Mouse (Mus musculus) embryonic facial prominence, embryonic 12.5 days (tissue): Measurements from ENCODE around the gene Repin1. TPM values are rescaled to one million over a fixed set of nuclear protein-coding genes. Genes with fewer than 3 reads are reported as not detected.

Experiments used
- ATAC-seq: fragments of 200-750 bp; cut with Nextera tagmentation; 2 replicates; pipeline ENCODE4 v1.8.0; 2017; ENCODE audit not compliant: insufficient number of reproducible peaks, insufficient read depth, low FRiP score, low TSS enrichment
- H3K27ac ChIP-seq: fragments of 300-500 bp; sonication (generic); 2 replicates; pipeline ENCODE4 v1.5.1; 2016; ENCODE audit warnings: mild to moderate bottlenecking
- H3K27me3 ChIP-seq: fragments of 300-500 bp; sonication (generic); 2 replicates; pipeline ENCODE4 v1.6.1; 2016; ENCODE audit warnings: mild to moderate bottlenecking, moderate library complexity
- H3K36me3 ChIP-seq: fragments of 300-500 bp; sonication (generic); 2 replicates; pipeline ENCODE4 v1.6.1; 2016; ENCODE audit warnings: mild to moderate bottlenecking
- H3K4me1 ChIP-seq: fragments of 300-500 bp; sonication (generic); 2 replicates; pipeline ENCODE4 v1.6.1; 2016
- H3K4me2 ChIP-seq: fragments of 300-500 bp; sonication (generic); replicated peaks from 2 replicates; pipeline ENCODE4 v1.6.1; 2016; ENCODE audit warnings: mild to moderate bottlenecking, moderate library complexity
- H3K4me3 ChIP-seq: fragments of 300-500 bp; sonication (generic); 2 replicates; pipeline ENCODE4 v1.5.1; 2016; ENCODE audit warnings: mild to moderate bottlenecking
- H3K9ac ChIP-seq: fragments of 300-500 bp; sonication (generic); 2 replicates; pipeline ENCODE4 v1.6.1; 2016; ENCODE audit warnings: mild to moderate bottlenecking, moderate library complexity
- H3K9me3 ChIP-seq: fragments of 300-500 bp; sonication (generic); 2 replicates; pipeline ENCODE4 v1.6.1; 2016; ENCODE audit warnings: mild to moderate bottlenecking, moderate library complexity
- WGBS: fragments of 180-500 bp; shearing (Covaris S2); methylation state at CpG from one replicate; pipeline ENCODE4 v1.1.7; 2016; 5-methylcytosine and 5-hydroxymethylcytosine counted together
- polyA plus RNA-seq: library from polyadenylated mRNA; unstranded; fragments of >200 nt; fragmentation: Nextera tagmentation; extraction: Ambion mirVana; gene quantifications from 2 replicates; pipeline ENCODE4 v1.2.1, GENCODE M21; 2016

Repin1 gene
- polyA plus RNA-seq, 1 experiment from 2014 or later = 35.0 TPM

DNA sequence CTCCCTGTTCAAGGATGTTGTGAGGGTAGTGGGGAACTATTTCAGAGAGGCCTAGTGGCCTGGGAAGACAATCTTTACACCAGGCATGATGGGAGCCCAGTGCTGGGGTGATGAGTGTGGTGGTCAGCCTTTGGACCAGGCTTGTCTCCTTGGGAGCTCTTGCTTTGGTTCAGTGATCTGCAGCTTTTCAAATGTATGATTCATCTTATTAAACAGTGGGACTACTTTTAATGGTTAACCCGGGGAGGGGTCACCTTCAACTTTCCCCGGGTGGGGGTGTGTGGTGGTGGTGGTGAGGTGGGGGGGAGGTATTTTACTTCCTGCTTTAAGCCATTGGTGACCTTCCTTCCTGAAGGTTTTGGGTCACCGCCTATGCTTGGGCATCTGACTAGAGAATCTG is 34.7 kb downstream of the Repin1 start:
- Histone ChIP-seq H3K27me3 (peaks cover 49% of the 10 kb centered on the region), H3K27ac (no peak overlapping the region), H3K36me3 (no peaks in the 10 kb centered on the region), H3K9ac (no peak overlapping the region), H3K4me3 (no peak overlapping the region), H3K4me2 (0 out of 2 replicates have a peak overlapping the region, but pooled peaks have one; percentile 86), H3K9me3 (no peaks in the 10 kb centered on the region), H3K4me1 (peaks cover 15% of the 10 kb centered on the region; the same call in 1 of the 2 replicates)
- WGBS = 81% methylated on average over 3 of the region's 3 CpGs
- ATAC-seq = no peak

GRCm38 (mm10) chr6:48628808-48629660 is 35.4 kb downstream of the Repin1 start:
- Histone ChIP-seq H3K4me3 (peak overlapping the region; percentile 46), H3K9me3 (no peaks in the 10 kb centered on the region), H3K4me1 (peaks cover 15% of the 10 kb centered on the region; the same call in 1 of the 2 replicates), H3K9ac (peak overlapping the region; percentile 53), H3K4me2 (peak overlapping the region; percentile 86), H3K27ac (no peak overlapping the region), H3K36me3 (no peaks in the 10 kb centered on the region), H3K27me3 (peaks cover 49% of the 10 kb centered on the region)
- WGBS = 7% methylated on average over 54 of the region's 54 CpGs
- no peak for ATAC-seq

GRCm38 (mm10) chr6:48629661-48630034 is 36.0 kb downstream of the Repin1 start:
- H3K9ac ChIP-seq = peak overlapping the region; percentile 53
- no peak for ATAC-seq
- no peaks in the 10 kb centered on the region for H3K9me3 ChIP-seq
- WGBS = 18% methylated on average over 13 of the region's 13 CpGs
- peak overlapping the region; percentile 46 for H3K4me3 ChIP-seq
- no peaks in the 10 kb centered on the region for H3K36me3 ChIP-seq
- no peak overlapping the region for H3K27ac ChIP-seq
- peaks cover 49% of the 10 kb centered on the region for H3K27me3 ChIP-seq
- peaks cover 15% of the 10 kb centered on the region; the same call in 1 of the 2 replicates for H3K4me1 ChIP-seq
- peak overlapping the region; percentile 86 for H3K4me2 ChIP-seq

- no peak overlapping the region for H3K4me3 ChIP-seq
- H3K36me3 ChIP-seq = no peaks in the 10 kb centered on the region
- H3K4me1 ChIP-seq = peaks cover 15% of the 10 kb centered on the region; the same call in 1 of the 2 replicates
- ATAC-seq = no peak
- peaks cover 43% of the 10 kb centered on the region for H3K27me3 ChIP-seq
- H3K4me2 ChIP-seq = no peak overlapping the region
- no peak overlapping the region for H3K9ac ChIP-seq
- no peak overlapping the region for H3K27ac ChIP-seq
- H3K9me3 ChIP-seq = no peaks in the 10 kb centered on the region
- 84% methylated on average over 8 of the region's 8 CpGs for WGBS
These were observed 37.1 kb downstream of the Repin1 start for GRCm38 (mm10) chr6:48630831-48631230.

DNA sequence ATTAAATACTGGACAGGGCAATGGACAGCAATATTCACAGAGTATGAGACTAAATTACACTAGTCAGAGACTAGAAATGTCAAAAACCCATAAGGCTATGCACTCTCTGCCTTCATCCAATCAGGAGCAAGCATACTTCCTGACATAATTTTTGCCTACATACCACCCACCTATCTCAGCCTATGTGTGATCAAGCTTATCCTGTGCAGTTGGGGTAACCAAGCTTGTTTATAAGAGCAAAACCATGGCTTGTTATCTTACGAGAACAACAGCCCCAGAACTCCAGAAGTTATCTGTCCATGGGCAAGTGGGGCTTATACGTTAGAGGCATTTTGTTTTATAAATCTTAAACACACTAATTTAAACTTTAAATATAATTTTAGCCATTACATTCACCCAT is 41.4 kb downstream of the Repin1 start:
- Histone ChIP-seq H3K4me3 (no peak overlapping the region), H3K4me2 (no peak overlapping the region), H3K27me3 (peaks cover 3% of the 10 kb centered on the region; the same call in 1 of the 2 replicates), H3K36me3 (no peaks in the 10 kb centered on the region), H3K4me1 (no peaks in the 10 kb centered on the region), H3K9ac (no peak overlapping the region), H3K9me3 (no peaks in the 10 kb centered on the region), H3K27ac (no peak overlapping the region)
- ATAC-seq = no peak
- WGBS = 84% methylated on average over 2 of the region's 2 CpGs

- no peaks in the 10 kb centered on the region for H3K9me3 ChIP-seq
- H3K4me1 ChIP-seq = no peaks in the 10 kb centered on the region
- no peak overlapping the region for H3K9ac ChIP-seq
- WGBS = 32% methylated on average over 6 of the region's 6 CpGs
- H3K27me3 ChIP-seq = no peaks in the 10 kb centered on the region
- H3K4me3 ChIP-seq = no peak overlapping the region
- H3K27ac ChIP-seq = no peak overlapping the region
- no peak for ATAC-seq
- H3K4me2 ChIP-seq = no peak overlapping the region
- no peaks in the 10 kb centered on the region for H3K36me3 ChIP-seq
These were observed 42.8 kb downstream of the Repin1 start for GRCm38 (mm10) chr6:48636515-48636914.

DNA sequence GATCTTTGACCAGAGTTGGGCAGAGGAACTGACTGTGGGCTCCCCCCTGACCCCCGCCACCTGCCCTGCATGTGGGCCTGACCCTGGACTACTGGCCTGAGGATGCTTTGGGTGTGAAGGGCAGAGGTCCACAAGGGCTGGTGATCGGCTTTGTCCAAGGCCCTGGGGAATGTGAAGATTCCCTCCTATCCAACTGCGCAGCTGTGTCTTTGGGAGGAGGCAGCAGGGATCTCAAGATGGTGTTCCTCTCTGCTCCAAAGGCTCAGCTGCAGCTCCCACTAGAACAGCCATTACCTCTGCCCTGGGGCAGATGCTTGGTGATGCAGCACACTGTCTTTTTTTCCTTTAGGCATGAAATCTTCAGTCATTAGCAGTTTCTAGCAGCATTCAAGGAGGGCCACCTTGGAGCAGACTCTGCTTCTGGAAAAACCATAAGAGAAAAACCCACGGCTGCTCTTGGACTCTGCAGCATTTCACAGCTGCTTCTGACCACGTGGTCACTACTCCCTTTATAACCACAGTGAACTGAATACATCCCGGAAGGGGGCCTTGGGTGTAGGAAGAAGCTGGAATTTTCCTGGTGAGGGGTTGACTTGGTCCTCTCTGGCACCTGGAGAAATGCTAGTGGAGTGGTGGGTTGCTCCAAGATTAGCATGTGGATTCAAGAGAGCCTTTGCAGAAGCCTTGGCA is 44.3 kb downstream of the Repin1 start:
- no peak overlapping the region for H3K27ac ChIP-seq
- no peaks in the 10 kb centered on the region for H3K4me1 ChIP-seq
- H3K27me3 ChIP-seq = no peaks in the 10 kb centered on the region
- no peaks in the 10 kb centered on the region for H3K36me3 ChIP-seq
- no peak overlapping the region for H3K4me2 ChIP-seq
- no peak overlapping the region for H3K4me3 ChIP-seq
- H3K9me3 ChIP-seq = no peaks in the 10 kb centered on the region
- 60% methylated on average over 6 of the region's 6 CpGs for WGBS
- no peak overlapping the region for H3K9ac ChIP-seq
- no peak for ATAC-seq

GRCm38 (mm10) chr6:48638553-48638952 is 44.9 kb downstream of the Repin1 start:
- no peak overlapping the region for H3K4me3 ChIP-seq
- H3K4me1 ChIP-seq = no peaks in the 10 kb centered on the region
- H3K36me3 ChIP-seq = no peaks in the 10 kb centered on the region
- ATAC-seq = no peak
- no peak overlapping the region for H3K9ac ChIP-seq
- WGBS = 72% methylated on average over 2 of the region's 2 CpGs
- H3K27ac ChIP-seq = no peak overlapping the region
- no peaks in the 10 kb centered on the region for H3K27me3 ChIP-seq
- H3K9me3 ChIP-seq = no peaks in the 10 kb centered on the region
- no peak overlapping the region for H3K4me2 ChIP-seq

DNA sequence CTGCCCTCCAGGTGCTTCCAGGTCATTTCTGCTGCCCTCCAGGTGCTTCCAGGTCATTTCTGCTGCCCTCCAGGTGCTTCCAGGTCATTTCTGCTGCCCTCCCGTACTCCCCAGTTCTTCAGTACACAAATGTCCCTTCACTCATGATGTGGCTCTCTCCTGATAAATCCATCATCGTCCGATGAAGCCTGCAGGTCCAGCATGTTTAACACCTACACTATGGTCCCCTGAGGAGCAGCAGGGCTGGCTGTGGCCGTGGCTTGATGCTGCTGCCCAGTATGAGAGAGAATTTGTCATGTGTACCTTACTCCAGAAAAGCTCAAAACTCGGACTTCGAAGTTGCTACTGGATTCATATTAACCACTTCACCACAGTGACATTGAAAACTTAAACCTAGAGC is 47.7 kb downstream of the Repin1 start:
- WGBS = 66% methylated on average over 6 of the region's 6 CpGs
- no peak overlapping the region for H3K4me2 ChIP-seq

DNA sequence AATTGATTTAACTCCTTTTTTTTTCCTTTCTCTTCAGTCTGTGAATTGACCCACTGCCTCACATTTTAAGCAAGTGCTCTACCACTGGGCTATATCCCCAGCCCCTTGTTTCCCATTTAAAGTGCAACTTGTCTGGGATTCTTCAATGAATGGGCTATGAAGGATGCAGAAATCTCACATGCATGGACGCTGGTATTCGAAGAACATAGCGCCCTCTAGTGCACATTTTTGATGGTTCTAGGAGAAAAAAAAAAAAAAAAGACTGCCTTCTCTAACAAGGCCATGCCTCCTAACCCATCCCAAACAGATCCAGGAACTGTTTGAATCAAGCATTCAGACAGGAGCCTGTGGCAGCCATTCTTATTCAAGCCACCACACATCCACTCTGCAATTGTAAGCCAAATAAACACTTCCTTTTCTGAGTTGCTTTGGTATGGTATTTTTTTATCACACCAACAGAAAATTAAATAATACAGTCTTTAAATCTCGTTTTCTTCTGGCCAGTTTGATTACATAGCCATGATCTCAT is 49.1 kb downstream of the Repin1 start:
- no peak overlapping the region for H3K27ac ChIP-seq
- H3K9me3 ChIP-seq = no peaks in the 10 kb centered on the region
- no peaks in the 10 kb centered on the region for H3K36me3 ChIP-seq
- no peak overlapping the region for H3K4me2 ChIP-seq
- ATAC-seq = no peak
- H3K9ac ChIP-seq = no peak overlapping the region
- H3K4me1 ChIP-seq = no peaks in the 10 kb centered on the region
- no peak overlapping the region for H3K4me3 ChIP-seq
- 22% methylated on average over 4 of the region's 4 CpGs for WGBS
- no peaks in the 10 kb centered on the region for H3K27me3 ChIP-seq

More for the DNA sequence above, 47.7 kb downstream of the Repin1 start:
- no peaks in the 10 kb centered on the region for H3K9me3 ChIP-seq
- no peaks in the 10 kb centered on the region for H3K36me3 ChIP-seq
- no peaks in the 10 kb centered on the region for H3K27me3 ChIP-seq
- H3K4me1 ChIP-seq = no peaks in the 10 kb centered on the region
- H3K4me3 ChIP-seq = no peak overlapping the region
- ATAC-seq = no peak
- H3K9ac ChIP-seq = no peak overlapping the region
- no peak overlapping the region for H3K27ac ChIP-seq

DNA sequence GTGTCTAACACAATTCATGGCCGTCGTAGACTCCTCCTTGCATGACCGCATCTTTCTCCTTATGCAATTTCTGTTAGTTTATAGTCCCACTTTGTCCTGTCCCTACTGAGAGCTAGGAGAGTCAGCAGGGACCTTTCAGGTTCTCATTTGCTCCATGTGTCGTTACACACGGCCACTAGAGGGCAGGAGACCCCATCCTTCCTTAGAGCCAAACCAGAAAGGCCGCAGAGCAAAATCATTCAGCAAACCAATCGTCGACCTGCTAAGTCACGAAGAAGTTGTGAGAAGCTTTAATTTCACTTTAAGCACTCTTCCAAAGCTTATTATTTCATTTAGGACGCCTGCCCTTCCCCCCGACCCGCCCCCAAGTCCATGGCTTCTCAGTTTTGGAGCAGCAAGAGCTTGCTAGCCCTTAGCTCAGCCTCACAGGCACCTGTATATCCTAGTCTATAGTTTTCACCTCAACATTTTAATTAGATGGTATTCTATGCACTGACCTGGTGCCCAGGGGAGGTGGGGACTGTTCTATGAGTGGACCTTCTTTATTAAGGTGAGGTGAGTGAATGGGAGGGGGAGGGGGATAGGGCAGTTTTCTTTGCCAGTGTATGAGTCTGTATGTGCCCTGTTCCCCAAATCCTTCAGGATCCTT is 52.1 kb downstream of the Repin1 start:
- Histone ChIP-seq H3K36me3 (no peaks in the 10 kb centered on the region), H3K27me3 (no peaks in the 10 kb centered on the region), H3K4me3 (no peak overlapping the region), H3K9ac (no peak overlapping the region), H3K4me2 (no peak overlapping the region), H3K4me1 (no peaks in the 10 kb centered on the region), H3K9me3 (no peaks in the 10 kb centered on the region), H3K27ac (no peak overlapping the region)
- ATAC-seq = no peak
- WGBS = 13% methylated on average over 12 of the region's 12 CpGs
